Mouse (Mus musculus): Measurements from ENCODE around the gene Vwa1.
"Not testable (repeated sequence)": the region's sequence is repeated elsewhere in the genome, so short reads cannot be mapped to it uniquely, and the experiment has no call there.

The Vwa1 gene

GRCm38 (mm10) chr4:155774280-155774754 is at the start of gene Vwa1:
Gene Vwa1, minus strand, starts transcription at chr4:155774698.
- peak; percentile 85 for DNase-seq (ENCODE audit: low read depth, low spot score)

DNA sequence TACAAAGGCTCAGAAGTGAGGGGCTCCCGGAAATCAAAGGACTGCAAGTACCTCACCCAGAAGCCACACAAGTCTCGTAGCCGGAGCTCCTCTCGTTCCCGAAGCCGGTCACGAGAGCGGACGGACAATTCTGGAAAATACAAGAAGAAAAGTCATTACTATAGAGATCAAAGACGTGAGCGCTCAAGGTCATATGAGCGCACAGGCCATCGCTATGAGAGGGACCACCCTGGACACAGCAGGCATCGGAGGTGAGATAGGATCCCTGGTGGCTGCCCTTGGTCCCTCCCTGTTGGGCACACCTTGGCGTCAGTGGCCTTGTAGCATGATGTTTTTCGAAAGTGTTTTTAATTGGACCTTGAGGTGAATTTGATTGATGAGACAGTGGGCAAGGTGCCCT is 48.9 kb upstream of the Vwa1 start:
- DNase-seq (ENCODE audit: low read depth, low spot score) = no peak

DNA sequence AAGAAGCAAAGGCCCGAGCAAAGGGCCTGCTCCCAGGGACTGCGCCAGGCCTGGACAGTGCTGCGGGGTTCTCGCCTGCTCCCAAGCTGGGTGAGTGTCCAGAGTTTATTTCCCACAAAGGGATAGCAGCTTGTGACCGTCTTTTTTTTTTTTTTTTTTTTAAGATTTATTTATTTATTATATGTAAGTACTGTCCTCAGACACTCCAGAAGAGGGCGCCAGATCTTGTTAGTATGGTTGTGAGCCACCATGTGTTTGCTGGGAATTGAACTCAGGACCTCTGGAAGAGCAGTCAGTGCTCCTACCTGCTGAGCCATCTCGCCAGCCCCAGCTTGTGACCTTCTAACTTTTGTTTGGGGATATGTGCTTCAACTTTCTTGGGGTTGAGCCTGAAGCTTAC is 46.5 kb upstream of the Vwa1 start:
- DNase-seq (ENCODE audit: low read depth, low spot score) = peak; percentile 67

- DNase-seq (ENCODE audit: low read depth, low spot score) = no peak
Measured at GRCm38 (mm10) chr4:155817533-155817932, 43.0 kb upstream of the Vwa1 start.

DNA sequence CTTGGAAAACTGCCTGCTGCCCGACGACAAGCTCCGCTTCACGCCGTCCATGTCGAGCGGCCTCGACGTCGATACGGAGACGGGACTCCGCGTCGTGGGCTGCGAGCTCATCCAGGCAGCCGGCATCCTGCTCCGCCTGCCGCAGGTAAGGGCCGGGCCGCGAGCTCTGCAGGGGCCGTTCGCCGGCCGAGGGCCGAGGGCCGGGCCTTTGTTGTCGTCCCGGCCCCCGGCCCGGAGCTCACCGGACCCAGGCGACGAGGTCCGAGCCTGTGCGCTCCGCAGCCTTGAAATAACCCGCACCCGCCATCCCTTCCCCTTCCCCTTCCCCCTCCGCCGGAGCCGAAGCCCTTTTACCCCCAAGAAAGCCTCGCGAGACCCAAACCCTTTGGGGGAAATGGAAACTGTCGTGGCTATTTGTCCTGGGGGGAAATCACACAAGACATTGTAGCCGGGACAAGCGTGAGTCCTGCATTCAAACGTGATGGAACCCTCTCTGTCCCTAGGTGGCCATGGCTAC is 38.2 kb upstream of the Vwa1 start:
- DNase-seq (ENCODE audit: low read depth, low spot score) = peak; percentile 49

- peak; percentile 99 for DNase-seq (ENCODE audit: low read depth, low spot score)
Measured at GRCm38 (mm10) chr4:155811929-155812664, 37.6 kb upstream of the Vwa1 start, which contains the start of gene Ccnl2. Gene Ccnl2, plus strand, starts transcription at chr4:155812489.

DNA sequence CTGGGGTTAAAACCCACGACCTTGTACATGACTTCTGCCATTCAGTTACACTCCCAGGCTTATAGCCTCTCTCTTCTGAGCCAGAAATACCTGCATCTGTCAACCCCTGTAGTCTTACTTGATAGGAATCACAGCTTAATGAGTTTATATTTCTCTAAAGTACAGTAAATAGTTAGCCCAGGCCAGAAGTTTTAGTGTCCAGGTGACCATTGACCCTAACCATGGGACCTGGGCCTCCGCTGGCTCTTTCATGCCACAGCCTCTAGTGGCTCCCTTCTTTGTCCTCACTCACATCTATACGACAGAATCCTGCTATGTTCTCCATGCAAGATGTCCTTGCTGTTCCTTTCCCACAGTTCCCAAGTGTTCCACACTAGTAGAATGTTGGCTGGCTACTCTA is 33.3 kb upstream of the Vwa1 start:
- DNase-seq (ENCODE audit: low read depth, low spot score) = no peak

GRCm38 (mm10) chr4:155803340-155804041 is 29.0 kb upstream of the Vwa1 start:
- peak; percentile 97 for DNase-seq (ENCODE audit: low read depth, low spot score)

DNA sequence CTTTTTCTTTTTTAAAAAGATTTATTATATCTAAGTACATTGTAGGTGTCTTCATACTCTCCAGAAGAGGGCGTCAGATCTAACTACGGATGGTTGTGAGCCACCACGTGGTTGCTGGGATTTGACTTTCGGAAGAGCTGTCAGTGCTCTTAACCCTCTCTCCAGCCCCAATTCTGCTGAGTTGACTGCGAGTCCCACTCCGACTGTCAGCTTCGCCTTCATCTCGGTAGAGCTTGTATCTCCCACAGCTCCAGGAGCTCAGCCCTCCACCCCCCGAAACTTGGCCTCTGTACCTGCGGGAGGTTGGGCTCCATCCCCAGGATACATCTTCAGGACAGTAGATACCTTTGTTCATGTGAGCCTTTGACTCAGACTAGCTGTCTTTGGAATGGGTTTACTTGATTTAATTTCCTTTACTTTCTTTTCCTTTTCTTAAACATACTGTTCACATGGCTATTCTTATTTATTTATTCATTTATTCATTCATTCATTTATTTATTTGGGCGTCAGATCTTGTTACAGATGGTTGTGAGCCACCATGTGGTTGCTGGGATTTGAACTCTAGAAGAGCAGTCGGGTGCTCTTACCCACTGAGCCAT is 28.3 kb upstream of the Vwa1 start, which contains the start of gene Mrpl20:
TSS of gene Mrpl20 (plus strand) at position 138 of the 599 bp plus-strand sequence.
- DNase-seq (ENCODE audit: low read depth, low spot score) = peak; percentile 64

DNA sequence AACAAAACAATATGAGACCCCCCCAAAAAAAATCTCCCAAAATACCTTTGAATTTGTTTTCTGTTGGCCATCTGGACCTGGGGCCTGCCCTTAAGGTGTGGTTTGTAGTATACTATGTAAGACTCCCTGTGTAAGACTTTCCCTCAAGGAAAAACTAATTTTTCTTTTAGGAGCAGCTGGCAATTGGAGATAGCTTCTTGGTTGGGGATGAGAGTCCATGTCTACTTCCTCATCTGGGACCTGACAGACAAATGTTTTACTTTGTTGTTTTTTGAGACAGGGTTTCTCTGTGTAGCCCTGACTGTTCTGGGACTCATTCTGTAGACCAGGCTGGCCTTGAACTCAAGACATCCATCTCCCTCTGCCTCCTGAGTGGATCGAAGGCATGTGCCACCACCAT is 27.6 kb upstream of the Vwa1 start:
- DNase-seq (ENCODE audit: low read depth, low spot score) = no peak

- no peak for DNase-seq (ENCODE audit: low read depth, low spot score)
Measured at GRCm38 (mm10) chr4:155793730-155794129, 19.2 kb upstream of the Vwa1 start.

GRCm38 (mm10) chr4:155791240-155791933 is 16.9 kb upstream of the Vwa1 start:
- no peak for DNase-seq (ENCODE audit: low read depth, low spot score)

DNA sequence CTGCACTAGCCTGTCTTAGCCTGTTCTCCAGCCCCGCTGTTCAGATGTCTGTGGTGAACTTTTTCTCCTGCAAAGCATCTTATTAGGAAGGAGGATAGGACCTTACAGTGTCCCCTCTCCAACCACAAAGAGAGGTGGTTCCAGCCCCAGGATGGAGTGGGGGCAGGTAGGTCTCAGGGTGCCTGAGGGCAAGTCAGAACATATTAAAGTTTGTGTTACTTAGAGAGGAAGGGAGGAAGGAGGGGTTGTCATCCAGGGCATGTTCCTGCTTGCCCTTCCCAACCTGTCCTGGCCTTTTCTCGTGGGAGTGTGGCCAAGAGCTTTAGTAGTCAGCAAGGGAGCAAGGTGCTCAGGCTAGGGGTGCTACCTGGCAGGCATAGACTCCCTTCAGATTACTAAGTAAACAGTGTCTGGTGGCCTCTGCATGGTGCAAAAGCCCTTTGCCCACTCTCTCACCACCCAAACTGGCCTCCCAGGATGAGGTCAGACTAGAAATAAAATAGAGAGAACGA is 16.2 kb upstream of the Vwa1 start:
- no peak for DNase-seq (ENCODE audit: low read depth, low spot score)

DNA sequence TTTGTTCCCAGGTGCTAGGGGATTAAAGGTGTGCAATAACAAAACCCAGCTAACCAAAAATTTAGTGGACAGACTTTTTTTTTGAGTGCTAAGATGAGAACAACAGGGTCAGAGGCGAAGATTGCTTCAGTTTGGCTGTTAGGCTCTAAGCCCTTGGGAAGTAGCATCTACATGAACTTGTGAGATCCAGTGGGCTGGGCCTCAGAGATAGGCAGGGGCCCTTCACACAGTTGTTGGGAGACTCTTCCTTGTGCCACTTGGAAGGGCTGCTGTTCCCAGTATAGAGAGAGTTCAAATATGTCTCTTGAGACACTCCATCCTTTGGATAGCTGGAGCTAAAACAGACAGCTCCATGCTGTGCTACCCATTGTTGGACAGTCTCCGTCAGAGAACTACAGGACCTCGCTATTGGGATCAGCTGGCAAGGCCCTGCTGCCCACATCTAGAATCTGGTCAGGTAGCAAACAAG is 15.6 kb upstream of the Vwa1 start, which contains the start of gene Ankrd65:
TSS of gene Ankrd65 (plus strand) at position 419 of the 469 bp plus-strand sequence.
- DNase-seq (ENCODE audit: low read depth, low spot score) = no peak

- DNase-seq (ENCODE audit: low read depth, low spot score) = not testable (repeated sequence)
Measured at GRCm38 (mm10) chr4:155788833-155789232, 14.3 kb upstream of the Vwa1 start.

DNA sequence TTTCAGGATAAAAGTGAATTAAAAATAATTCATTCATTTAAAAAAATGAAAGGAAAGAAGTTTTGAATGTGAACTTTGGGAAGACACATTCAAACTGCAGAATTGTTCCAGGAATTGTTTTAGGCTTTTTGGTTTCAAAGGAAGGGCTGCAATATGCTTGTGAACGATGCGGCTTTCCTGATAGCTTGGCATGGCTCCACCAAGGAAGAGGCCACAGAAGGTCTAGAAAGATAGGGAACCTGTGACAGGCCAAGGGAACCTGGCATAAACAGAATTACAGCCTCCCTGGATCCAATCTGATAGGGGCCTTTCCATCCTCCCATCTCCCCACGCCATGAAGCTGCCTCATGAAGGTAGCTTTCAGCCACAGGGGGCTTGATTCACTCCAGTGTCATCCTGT is 13.8 kb upstream of the Vwa1 start:
- DNase-seq (ENCODE audit: low read depth, low spot score) = no peak

DNA sequence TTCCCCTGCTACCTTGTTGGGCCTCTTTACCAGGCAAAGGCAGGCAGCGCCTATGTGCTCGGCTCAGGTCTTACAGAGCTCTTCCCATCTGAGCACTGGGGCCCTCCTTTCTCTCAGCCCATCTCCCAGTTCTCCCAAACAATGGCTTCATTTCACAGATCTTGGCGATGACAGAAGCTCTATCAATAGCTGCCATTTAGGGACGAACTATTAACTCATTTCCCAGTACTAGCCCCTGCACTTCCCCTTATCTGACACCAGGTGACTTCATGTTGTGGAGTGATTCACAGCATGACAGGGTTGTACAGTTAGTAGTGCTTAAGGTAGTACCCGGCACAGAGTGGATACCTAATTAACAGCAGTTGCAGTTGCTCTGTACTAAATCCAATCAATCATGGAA is 11.3 kb upstream of the Vwa1 start, which contains the start of gene Tmem88b:
TSS of gene Tmem88b (minus strand) at position 56 of the 400 bp plus-strand sequence.
- DNase-seq (ENCODE audit: low read depth, low spot score) = no peak

DNA sequence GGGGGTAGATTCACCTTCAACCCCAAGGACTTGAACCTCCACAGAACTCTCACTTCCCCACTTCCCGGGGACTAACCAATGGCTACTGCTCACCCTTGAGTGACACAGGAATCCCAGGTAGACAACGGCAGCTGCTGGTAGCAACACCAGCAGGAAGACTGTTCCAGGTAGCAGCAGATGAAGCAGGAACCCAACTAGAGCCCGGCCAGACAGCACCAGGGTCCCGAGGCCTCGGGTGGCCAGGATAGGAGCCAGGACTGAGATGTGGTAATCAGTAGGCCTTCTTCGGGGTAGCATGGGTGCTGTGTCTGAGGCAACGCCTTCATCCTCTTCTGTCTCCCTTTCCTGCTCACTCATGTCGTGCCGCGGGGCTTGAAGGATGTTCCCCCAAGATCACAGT is 10.7 kb upstream of the Vwa1 start:
- no peak for DNase-seq (ENCODE audit: low read depth, low spot score)

GRCm38 (mm10) chr4:155784081-155784701 is 9.7 kb upstream of the Vwa1 start:
- DNase-seq (ENCODE audit: low read depth, low spot score) = peak; percentile 73

DNA sequence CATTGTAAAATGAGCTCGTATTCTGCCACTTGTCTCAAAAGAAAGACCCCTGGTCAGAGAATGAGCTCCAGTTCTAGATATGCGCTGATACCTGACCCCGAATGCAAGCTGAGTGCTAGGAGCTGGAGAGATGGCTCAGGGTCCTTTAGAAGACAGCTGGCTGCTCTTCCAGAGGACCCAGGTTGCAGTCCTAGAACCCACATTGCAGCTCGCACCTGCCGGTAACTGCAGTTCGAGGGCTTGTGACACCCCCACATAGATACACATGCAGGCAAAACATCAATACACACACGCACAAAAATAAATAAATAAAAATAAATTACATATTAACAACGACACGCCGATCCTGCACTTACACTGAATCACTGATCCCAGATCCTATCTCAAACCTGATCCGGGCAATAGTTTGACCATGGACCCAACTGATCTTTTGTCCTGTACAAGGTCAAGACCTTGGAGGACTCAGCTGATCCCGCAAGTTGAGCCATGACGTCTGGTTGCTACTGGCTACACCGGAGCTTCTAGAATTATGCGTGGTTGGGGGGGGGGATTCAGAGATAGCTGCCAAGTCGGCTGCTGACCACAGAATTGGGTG is 9.1 kb upstream of the Vwa1 start:
- DNase-seq (ENCODE audit: low read depth, low spot score) = no peak
